Mouse (Mus musculus): ENCODE data around the gene Cacnb1. TPM values are rescaled to one million over a fixed set of nuclear protein-coding genes. Genes with fewer than 3 reads are reported as not detected.

The Cacnb1 gene
- total RNA-seq (2012; rRNA removed) (1.8 and 2.3 TPM in 2 replicates), polyA plus RNA-seq (2012; ENCODE audit: insufficient read depth in 1 of 2, insufficient read length in 2 of 2, low read depth in 1 of 2, low replicate concordance in 2 of 2, missing spikeins in 1 of 2) (1 to 10 TPM in 1 of 2 experiments, not detected in 1; 4.4 TPM)

- H3K27ac ChIP-seq (ENCODE audit: control insufficient read depth, low read depth, low read length): peak within 1 kb of the TSS; percentile 68
- DNase-seq (ENCODE audit: low read depth, low spot score): peak; percentile 90
- H3K36me3 ChIP-seq (ENCODE audit: control insufficient read depth in 1 of 2, insufficient read depth in 2 of 2, low read length in 2 of 2): peaks cover under 1 to 8% of the 10 kb centered on the region in 2 experiments
- peaks cover 18% of the 10 kb centered on the region for H3K79me2 ChIP-seq (ENCODE audit: control insufficient read depth, insufficient read depth, low read length, poor library complexity)
- H3K9me3 ChIP-seq (replicated peaks; ENCODE audit: insufficient read depth, low read length): no peaks in the 10 kb centered on the region
- H3K4me1 ChIP-seq (ENCODE audit: control insufficient read depth in 1 of 2, insufficient read depth in 2 of 2, low read length in 2 of 2): peaks cover 6 to 16% of the 10 kb centered on the region in 2 experiments; a peak in 3 of 4 replicates
- no peaks in the 10 kb centered on the region for H3K27me3 ChIP-seq (ENCODE audit: control insufficient read depth in 1 of 2, insufficient read depth in 2 of 2, low read length in 2 of 2)
- H3K9ac ChIP-seq (ENCODE audit: control insufficient read depth, low read depth, low read length, poor library complexity, severe bottlenecking): peak within 1 kb of the TSS; percentile 68
- H3K4me3 ChIP-seq (ENCODE audit: control insufficient read depth in 1 of 2, insufficient read depth in 1 of 2, low read depth in 2 of 2, low read length in 2 of 2): peak within 1 kb of the TSS; percentile 77 to 91
- TF ChIP-seq MAFK (IDR thresholded peaks at IDR 0.05; ENCODE audit: borderline replicate concordance, low read depth, low read length) (no peak), ZMIZ1 (IDR thresholded peaks at IDR 0.05; ENCODE audit: low read depth, low read length) (peak; percentile 3; the same call in 1 of the 2 replicates), MEF2A (IDR thresholded peaks at IDR 0.05; ENCODE audit: extremely low read depth, insufficient replicate concordance, low read depth, low read length, poor library complexity, severe bottlenecking) (no peak), HCFC1 (IDR thresholded peaks at IDR 0.05; ENCODE audit: low read depth, low read length) (peak; percentile 24; the same call in 1 of the 2 replicates), MYB (IDR thresholded peaks at IDR 0.05; ENCODE audit: low read depth, low read length) (no peak), RCOR1 (IDR thresholded peaks at IDR 0.05; ENCODE audit: low read depth, low read length) (0 out of 2 replicates have a peak, but pooled peaks have one; percentile 10), ETS1 (IDR thresholded peaks at IDR 0.05; ENCODE audit: low read depth, low read length) (no peak), UBTF (IDR thresholded peaks at IDR 0.05; ENCODE audit: borderline replicate concordance, insufficient read depth, low read depth, low read length) (no peak), GATA1 (IDR thresholded peaks at IDR 0.05; ENCODE audit: low read depth, low read length) (no peak), SIN3A (IDR thresholded peaks at IDR 0.05; ENCODE audit: low read length) (peak; percentile 68), ZKSCAN1 (IDR thresholded peaks at IDR 0.05; ENCODE audit: low read depth, low read length) (no peak), ZC3H11A (IDR thresholded peaks at IDR 0.05; ENCODE audit: low read depth, low read length) (no peak), SMC3 (IDR thresholded peaks at IDR 0.05; ENCODE audit: low read depth, low read length) (no peak), MAZ (IDR thresholded peaks at IDR 0.05; ENCODE audit: low read depth, low read length) (peak; percentile 70), TCF12 (IDR thresholded peaks at IDR 0.05; ENCODE audit: low read depth, low read length) (peak; percentile 39; the same call in 1 of the 2 replicates), USF2 (IDR thresholded peaks at IDR 0.05; ENCODE audit: borderline replicate concordance in 1 of 2, insufficient read depth in 1 of 2, low read depth in 1 of 2, low read length in 2 of 2) (no peak), CHD1 (IDR thresholded peaks at IDR 0.05; ENCODE audit: low read depth, low read length) (no peak), NELFE (IDR thresholded peaks at IDR 0.05; ENCODE audit: low read depth, low read length) (peak; percentile 35), POLR2AphosphoS5 (IDR thresholded peaks at IDR 0.05; ENCODE audit: borderline replicate concordance, low read depth, low read length) (no peak), NRF1 (IDR thresholded peaks at IDR 0.05; ENCODE audit: insufficient read depth, low read depth, low read length, poor library complexity, severe bottlenecking) (no peak), KAT2A (conservative IDR thresholded peaks at IDR 0.05; ENCODE audit: low read depth, low read length) (no peak), MYC (IDR thresholded peaks at IDR 0.05; ENCODE audit: low read depth, low read length) (no peak), RAD21 (IDR thresholded peaks at IDR 0.05; ENCODE audit: low read depth, low read length) (no peak), TAL1 (IDR thresholded peaks at IDR 0.05; ENCODE audit: low read length) (no peak), CHD2 (IDR thresholded peaks at IDR 0.05; ENCODE audit: low read length) (no peak), ELF1 (IDR thresholded peaks at IDR 0.05; ENCODE audit: low read depth, low read length) (peak; percentile 51), MAX (IDR thresholded peaks at IDR 0.05; ENCODE audit: low read length) (no peak), TBP (IDR thresholded peaks at IDR 0.05; ENCODE audit: low read depth, low read length) (no peak), GABPA (IDR thresholded peaks at IDR 0.05; ENCODE audit: low read depth, low read length) (no peak), BHLHE40 (IDR thresholded peaks at IDR 0.05; ENCODE audit: borderline replicate concordance, low read depth, low read length) (no peak), E2F4 (IDR thresholded peaks at IDR 0.05; ENCODE audit: borderline replicate concordance, low read depth, low read length) (no peak), CTCF (IDR thresholded peaks at IDR 0.05 in 2 of 3, conservative IDR thresholded peaks at IDR 0.05 in 1 of 3; ENCODE audit: control insufficient read depth in 1 of 3, insufficient read depth in 1 of 3, low read depth in 2 of 3, low read length in 3 of 3, poor library complexity in 1 of 3, severe bottlenecking in 1 of 3) (no peak), JUND (IDR thresholded peaks at IDR 0.05; ENCODE audit: low read depth, low read length) (no peak), MXI1 (IDR thresholded peaks at IDR 0.05; ENCODE audit: low read depth, low read length) (peak; percentile 12), EP300 (IDR thresholded peaks at IDR 0.05; ENCODE audit: low read depth in 1 of 2, low read length in 2 of 2) (no peak)
Observed at GRCm38 (mm10) chr11:98022555-98023371, at the start of gene Cacnb1. Gene Cacnb1 (minus strand): TSS chr11:98023034.

All from MEL (cell line).